Mouse (Mus musculus): Measurements from ENCODE around the gene Fam168a.

- no peak for TF ChIP-seq CTCF (IDR thresholded peaks at IDR 0.05; ENCODE audit: low read depth, low read length)
- no peak for TF ChIP-seq GATA1 (IDR thresholded peaks at IDR 0.05; ENCODE audit: borderline replicate concordance, low read length)
- no peak for TF ChIP-seq TAL1 (conservative IDR thresholded peaks at IDR 0.05; ENCODE audit: low read depth, low read length)
Observed at GRCm38 (mm10) chr7:100662231-100662630, 44.2 kb upstream of the Fam168a start, which contains the start of gene Plekhb1.

Measured in G1E (cell line).